Mouse (Mus musculus) gonadal fat pad, adult 2 months (tissue): Measurements from ENCODE around the gene Tmem204. TPM values are rescaled to one million over a fixed set of nuclear protein-coding genes. Genes with fewer than 3 reads are reported as not detected.

Source experiments
- DNase-seq: peaks from one replicate; pipeline ENCODE4 v3.0.0-alpha.2; 2012; ENCODE audit warnings: low read depth
- polyA plus RNA-seq: library from polyadenylated mRNA; depleted of rRNA; stranded (reverse); fragments of >200 nt; gene quantifications from 2 replicates; pipeline ENCODE4 v1.2.3, GENCODE M21; 2012; rRNA removed

The Tmem204 gene
- polyA plus RNA-seq, 1 experiment = 53.0 TPM

DNA sequence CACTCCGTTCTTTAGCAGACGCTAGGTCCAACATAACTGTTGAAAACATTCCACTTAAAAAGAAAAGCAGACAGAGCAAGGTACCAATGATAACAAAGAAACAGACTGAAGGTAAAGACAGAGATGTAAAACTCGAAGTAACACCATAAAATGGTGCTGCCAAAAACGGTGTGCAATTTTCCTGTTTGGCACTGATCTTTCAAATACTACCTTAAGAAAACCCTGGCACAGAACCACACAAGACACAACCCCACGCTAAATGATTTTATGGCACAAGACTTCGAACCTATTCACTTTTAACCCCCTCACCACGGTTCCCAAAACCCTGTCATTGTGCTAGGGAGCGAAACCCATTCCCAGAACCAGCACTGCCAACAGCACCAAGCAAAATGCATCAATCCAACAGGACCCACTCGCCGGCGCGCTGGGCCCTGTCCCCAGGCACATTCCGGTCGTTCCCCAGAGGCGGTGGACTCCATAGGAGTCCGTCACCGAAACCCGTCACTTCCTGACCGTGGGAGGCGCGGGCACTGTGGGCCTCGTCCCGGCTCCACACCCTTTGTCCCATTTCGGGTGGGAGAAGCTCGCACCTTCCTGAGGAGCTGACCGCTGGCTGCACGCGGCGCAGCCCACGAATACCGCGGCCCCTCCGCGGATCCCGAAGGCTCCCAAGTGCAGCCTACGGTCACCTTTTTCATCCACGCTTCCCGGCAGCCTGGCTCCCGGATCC is 68.4 kb downstream of the Tmem204 start:
- DNase-seq = no peak

DNA sequence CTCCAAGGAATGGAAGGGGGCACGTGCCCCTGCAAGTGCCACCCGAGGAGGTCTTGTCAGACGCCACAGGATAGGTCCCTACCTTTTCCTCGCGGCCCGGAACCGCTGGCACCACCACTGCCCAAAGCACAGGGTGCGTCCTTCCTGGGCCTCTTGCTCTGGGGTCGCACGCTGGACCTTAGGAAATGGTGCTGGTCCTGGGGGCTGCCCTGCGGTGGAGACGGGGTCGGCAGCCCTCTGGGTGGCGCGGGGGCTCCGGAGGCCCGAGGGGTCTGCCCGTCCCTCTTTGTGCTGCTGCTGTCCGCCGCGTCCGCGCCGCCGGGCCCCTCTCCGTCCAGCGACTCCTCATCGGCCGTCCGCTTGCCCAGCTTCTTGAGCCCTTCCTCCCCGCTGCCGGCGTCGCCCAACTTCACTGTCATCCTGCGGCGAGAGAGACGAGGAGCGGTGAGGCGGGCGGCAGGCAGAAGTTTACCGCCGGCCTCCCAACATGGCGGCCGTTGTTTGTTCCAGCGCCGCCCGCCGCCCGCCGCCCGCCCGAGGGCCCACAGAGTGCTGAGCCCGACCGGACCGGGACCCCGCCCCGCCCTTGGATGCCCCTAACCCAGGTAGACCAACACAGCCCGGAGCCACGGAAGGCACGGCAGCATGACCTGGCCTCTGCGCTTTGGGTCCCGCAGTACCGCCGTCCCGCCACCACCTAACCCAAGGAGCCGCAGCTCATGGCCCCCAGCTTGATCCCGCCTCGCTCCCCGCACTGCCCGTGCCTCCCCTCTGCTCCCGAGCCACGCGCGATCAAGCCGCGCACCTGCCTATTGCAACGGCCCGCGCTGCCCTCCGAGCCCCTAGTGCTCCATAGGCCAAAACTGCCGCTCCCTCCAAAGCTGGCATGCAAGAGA is 69.5 kb downstream of the Tmem204 start:
- no peak for DNase-seq

Other genes starting within 250 kb of the Tmem204 start
- gene Hagh, start 243.4 kb downstream of the Tmem204 start, polyA plus RNA-seq = 134 and 172 TPM in 2 replicates
- gene Fahd1, start 233.2 kb downstream of the Tmem204 start, polyA plus RNA-seq = 12.6 and 13.1 TPM in 2 replicates
- 18.9 and 70.3 TPM in 2 replicates for gene Igfals, start 217.6 kb downstream of the Tmem204 start, polyA plus RNA-seq
- 31.3 and 31.7 TPM in 2 replicates for gene Nubp2, start 197.2 kb downstream of the Tmem204 start, polyA plus RNA-seq
- 67.0 and 77.8 TPM in 2 replicates for gene Spsb3, start 196.9 kb downstream of the Tmem204 start, polyA plus RNA-seq
- gene Eme2, start 188.5 kb downstream of the Tmem204 start, polyA plus RNA-seq = 70.6 and 72.3 TPM in 2 replicates
- gene Mrps34, start 188.5 kb downstream of the Tmem204 start, polyA plus RNA-seq = 142 and 181 TPM in 2 replicates
- 76.6 and 85.3 TPM in 2 replicates for gene Nme3, start 187.1 kb downstream of the Tmem204 start, polyA plus RNA-seq
- 75.0 and 90.0 TPM in 2 replicates for gene Mapk8ip3, start 146.6 kb downstream of the Tmem204 start, polyA plus RNA-seq
- 40.0 and 54.9 TPM in 2 replicates for gene Jpt2, start 122.9 kb downstream of the Tmem204 start, polyA plus RNA-seq
- gene Cramp1l, start 67.8 kb downstream of the Tmem204 start, polyA plus RNA-seq = 18.2 and 19.6 TPM in 2 replicates
- 15.9 and 17.7 TPM in 2 replicates for gene Ift140, start 67.5 kb downstream of the Tmem204 start, polyA plus RNA-seq
- 17.3 and 25.3 TPM in 2 replicates for gene Telo2, start 32.4 kb upstream of the Tmem204 start, polyA plus RNA-seq
- 0.15 and 0.18 TPM in 2 replicates for gene Ptx4, start 37.2 kb upstream of the Tmem204 start, polyA plus RNA-seq
- gene Clcn7, start 49.8 kb upstream of the Tmem204 start, polyA plus RNA-seq = 82.7 and 93.5 TPM in 2 replicates
- 0.04 TPM in 1 of 2 replicates, not detected in the other for gene Ccdc154, start 78.9 kb upstream of the Tmem204 start, polyA plus RNA-seq
- 0.24 and 0.57 TPM in 2 replicates for gene Gm38655, start 91.9 kb upstream of the Tmem204 start, polyA plus RNA-seq
- gene BC003965, start 101.0 kb upstream of the Tmem204 start, polyA plus RNA-seq = 9.5 and 10.5 TPM in 2 replicates
- 14.8 and 17.1 TPM in 2 replicates for gene Unkl, start 104.8 kb upstream of the Tmem204 start, polyA plus RNA-seq
- gene Gnptg, start 156.5 kb upstream of the Tmem204 start, polyA plus RNA-seq = 58.7 and 60.3 TPM in 2 replicates
- gene Tsr3, start 156.6 kb upstream of the Tmem204 start, polyA plus RNA-seq = 21.5 and 24.7 TPM in 2 replicates
- gene Baiap3, start 172.8 kb upstream of the Tmem204 start, polyA plus RNA-seq = 4.0 and 4.3 TPM in 2 replicates
- gene Ube2i, start 191.0 kb upstream of the Tmem204 start, polyA plus RNA-seq = 136 and 144 TPM in 2 replicates
- 0.34 and 0.42 TPM in 2 replicates for gene Prss34, start 214.8 kb upstream of the Tmem204 start, polyA plus RNA-seq
- not detected in 2 replicates for gene Prss28, start 225.1 kb upstream of the Tmem204 start, polyA plus RNA-seq
- 0.27 TPM in 1 of 2 replicates, not detected in the other for gene Prss29, start 235.1 kb upstream of the Tmem204 start, polyA plus RNA-seq